Mouse (Mus musculus): ENCODE data around the gene Prss33. TPM values are rescaled to one million over a fixed set of nuclear protein-coding genes. Genes with fewer than 3 reads are reported as not detected.
A peak's percentile ranks its signal among the peaks of the same experiment; 100 is the strongest.
"Not testable (repeated sequence)": the region's sequence is repeated elsewhere in the genome, so short reads cannot be mapped to it uniquely, and the experiment has no call there.

The Prss33 gene
- total RNA-seq (2021) = under 1 TPM; 0.34 to 0.48 TPM

GRCm38 (mm10) chr17:23836006-23836575 lies at the start of gene Prss33:
Prss33 (minus strand) TSS chr17:23836056.
- intact Hi-C loops (cut with DNase I) = no loop called here
- DNase-seq = no peak

DNA sequence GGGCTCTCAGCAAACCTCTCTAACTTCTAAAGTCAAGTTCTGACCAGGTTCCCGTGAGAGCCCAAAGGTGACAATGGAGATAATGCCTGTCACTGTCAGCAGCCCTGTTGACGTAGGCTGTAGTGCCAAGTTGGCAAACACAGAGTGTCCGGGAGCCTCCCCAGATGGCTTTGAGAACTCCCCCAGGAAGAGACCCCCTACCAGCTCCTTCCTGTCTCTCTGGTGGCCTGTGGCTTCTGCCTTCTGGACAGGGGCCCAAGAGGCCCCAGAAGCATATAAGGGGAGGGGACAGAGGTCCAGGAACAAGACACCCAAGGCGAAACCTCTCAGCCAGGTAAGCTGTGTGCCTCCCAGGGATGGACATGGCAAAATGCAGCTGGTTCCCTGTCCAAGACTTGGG lies 44.7 kb upstream of the Prss33 start, which contains the start of the genes Dcpp1 and Dcpp2:
Gene Dcpp1 (plus strand): TSS at position 301 of the 400 bp plus-strand sequence.
Gene Dcpp2 (plus strand): TSS at position 305 of the 400 bp plus-strand sequence.
- DNase-seq; intact Hi-C loops (cut with DNase I): not testable (repeated sequence)

GRCm38 (mm10) chr17:23877166-23877565 lies 41.3 kb upstream of the Prss33 start:
- intact Hi-C loops (cut with DNase I) = no loop called here

GRCm38 (mm10) chr17:23876741-23877140 lies 40.9 kb upstream of the Prss33 start:
- intact Hi-C loops (cut with DNase I) = no loop called here
- peak; percentile 28 for DNase-seq

More at GRCm38 (mm10) chr17:23877166-23877565, 41.3 kb upstream of the Prss33 start:
- DNase-seq = peak; percentile 23

DNA sequence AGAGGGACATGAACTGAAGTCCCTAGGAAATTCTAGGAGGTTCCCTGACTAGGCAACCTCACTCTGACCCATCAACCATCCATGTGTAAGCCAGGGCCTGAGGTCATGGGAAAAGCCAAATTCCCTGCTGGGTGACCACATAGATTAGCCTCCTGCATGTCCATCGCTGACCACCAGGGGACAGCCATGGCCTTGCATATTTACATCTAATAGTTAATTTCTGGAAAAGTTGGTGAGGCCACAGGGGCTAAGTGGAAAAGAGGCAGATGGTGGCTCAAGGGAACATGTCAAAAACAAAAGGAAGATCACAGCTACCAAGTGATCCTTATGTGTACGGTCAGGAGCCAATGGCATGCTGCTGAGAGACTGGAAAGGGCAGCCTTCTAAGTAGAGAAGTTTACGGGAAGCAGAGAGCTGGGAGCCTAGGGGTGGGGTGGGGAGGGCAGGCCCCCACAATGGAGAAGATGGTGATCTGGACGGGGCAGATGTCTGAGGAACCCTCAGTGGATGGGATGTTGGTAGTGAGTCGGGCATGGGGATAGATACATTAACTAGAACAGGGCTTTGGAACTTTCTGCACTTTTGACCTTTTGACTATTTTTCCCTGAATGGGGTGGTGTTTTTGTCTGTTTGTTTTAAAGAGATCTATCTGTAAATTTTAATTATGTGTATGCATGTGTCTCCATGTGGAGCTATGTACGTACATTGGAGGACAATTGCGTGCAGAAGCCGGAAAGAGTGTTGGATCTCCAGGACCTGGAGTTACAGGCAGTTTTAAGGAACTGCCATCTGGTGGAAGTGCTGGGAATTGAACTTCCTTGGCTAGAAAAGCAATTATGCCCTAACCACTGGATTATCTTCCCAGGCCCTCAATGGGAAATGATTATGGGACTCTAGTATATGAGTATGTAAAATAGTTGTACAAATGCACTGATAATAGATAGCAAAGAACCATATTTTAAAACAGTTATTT lies 38.3 kb upstream of the Prss33 start:
- intact Hi-C loops (cut with DNase I) = no loop called here
- peak; percentile 59 for DNase-seq

- intact Hi-C loops (cut with DNase I) = no loop called here
- no peak for DNase-seq
These were observed 32.7 kb upstream of the Prss33 start for GRCm38 (mm10) chr17:23868513-23868912.

- intact Hi-C loops (cut with DNase I) = no loop called here
- DNase-seq = no peak
These were observed 31.9 kb upstream of the Prss33 start, which contains the start of gene Prss21 for GRCm38 (mm10) chr17:23867756-23868155. Prss21 (plus strand) TSS chr17:23868056.

DNA sequence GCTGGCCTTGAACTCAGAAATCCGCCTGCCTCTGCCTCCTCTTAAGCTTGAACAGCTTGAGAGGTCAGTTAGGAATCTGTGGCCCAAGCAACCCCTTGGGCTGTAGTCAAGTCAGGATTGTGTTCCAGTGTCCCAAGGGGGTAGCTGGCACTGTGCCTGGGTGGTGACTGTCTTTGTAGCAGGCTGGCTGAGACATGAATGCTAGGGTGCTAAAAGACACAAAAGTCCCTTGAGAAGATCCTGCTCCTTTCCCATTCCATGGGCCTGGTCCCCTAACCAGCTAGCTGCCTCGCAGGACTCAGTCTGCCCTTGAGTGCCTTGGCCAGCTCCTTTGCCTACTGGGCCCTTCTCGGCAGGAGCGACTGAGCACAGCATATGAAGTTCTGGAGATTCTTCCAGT lies 27.1 kb upstream of the Prss33 start:
- no peak for DNase-seq
- intact Hi-C loops (cut with DNase I) = no loop called here

- no peak for DNase-seq
These were observed 22.1 kb upstream of the Prss33 start for GRCm38 (mm10) chr17:23857913-23858312.

GRCm38 (mm10) chr17:23857193-23857592 lies 21.3 kb upstream of the Prss33 start:
- intact Hi-C loops (cut with DNase I) = no loop called here

More at GRCm38 (mm10) chr17:23857913-23858312, 22.1 kb upstream of the Prss33 start:
- intact Hi-C loops (cut with DNase I) = no loop called here

GRCm38 (mm10) chr17:23854229-23854765 lies 18.4 kb upstream of the Prss33 start:
- intact Hi-C loops (cut with DNase I) = loop anchor here (5.0 kb wide), 1 partner anchor 108 kb away; no protein-coding TSS in a partner anchor
- no peak for DNase-seq

More at GRCm38 (mm10) chr17:23857193-23857592, 21.3 kb upstream of the Prss33 start:
- no peak for DNase-seq

DNA sequence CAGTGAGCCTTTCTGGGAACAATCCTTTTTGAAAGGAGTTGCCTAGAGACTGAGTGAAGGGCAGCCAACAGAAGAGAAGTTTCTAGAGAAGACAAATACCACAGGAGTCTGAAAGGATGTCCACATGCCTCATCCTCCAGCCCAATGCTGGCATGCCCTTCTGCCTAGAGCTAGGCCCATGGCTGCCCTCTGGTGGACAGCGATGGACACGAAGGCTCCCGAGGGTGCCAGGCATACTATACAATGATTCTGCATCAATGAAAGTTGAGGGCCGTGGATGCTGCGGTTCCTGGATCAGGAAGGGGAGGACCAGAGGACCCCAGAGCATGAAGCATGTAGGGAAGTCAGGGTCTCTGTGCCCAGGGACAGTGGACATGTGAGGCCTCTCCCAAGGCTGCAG lies 17.4 kb upstream of the Prss33 start:
- intact Hi-C loops (cut with DNase I) = loop anchor here (5.0 kb wide), 1 partner anchor 109 kb away; no protein-coding TSS in a partner anchor
- peak; percentile 77 for DNase-seq

DNA sequence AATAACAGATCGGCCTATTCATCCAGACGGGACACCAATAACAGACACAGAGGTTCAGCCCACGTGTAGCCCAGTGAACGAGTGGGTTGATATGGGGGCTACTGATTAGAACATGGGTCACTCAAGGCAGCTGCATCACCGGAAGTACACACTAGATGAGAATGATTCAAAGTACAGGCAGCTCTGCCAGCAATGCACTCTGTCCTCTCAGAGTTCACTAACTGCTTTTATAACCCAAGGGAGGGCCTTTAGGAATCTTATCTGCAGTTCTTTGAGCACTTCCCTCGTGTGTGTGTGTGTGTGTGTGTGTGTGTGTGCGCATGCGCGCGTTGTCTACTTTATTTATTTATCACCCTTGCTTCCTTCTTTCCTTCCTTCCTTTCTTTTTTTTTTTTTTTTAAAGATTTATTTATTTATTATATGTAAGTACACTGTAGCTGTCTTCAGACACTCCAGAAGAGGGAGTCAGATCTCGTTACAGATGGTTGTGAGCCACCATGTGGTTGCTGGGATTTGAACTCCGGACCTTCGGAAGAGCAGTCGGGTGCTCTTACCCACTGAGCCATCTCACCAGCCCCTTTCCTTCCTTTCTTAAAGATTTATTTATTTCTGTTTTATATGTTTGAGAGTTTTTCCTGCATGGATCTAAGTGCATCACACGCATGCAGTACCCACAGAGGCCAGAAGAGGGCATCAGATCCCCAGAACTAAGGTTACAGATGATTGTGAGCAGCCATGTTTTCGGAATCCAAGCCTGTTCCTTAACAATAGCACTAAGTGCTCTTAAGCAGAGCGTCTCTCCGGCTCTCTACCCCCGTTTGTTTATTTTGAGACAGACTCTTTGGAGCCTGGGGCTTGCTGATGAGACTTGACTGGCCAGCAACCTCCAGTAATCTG lies 15.2 kb upstream of the Prss33 start:
- peak; percentile 69 for DNase-seq
- intact Hi-C loops (cut with DNase I) = loop anchor here (5.0 kb wide), 1 partner anchor 111 kb away; no protein-coding TSS in a partner anchor

DNA sequence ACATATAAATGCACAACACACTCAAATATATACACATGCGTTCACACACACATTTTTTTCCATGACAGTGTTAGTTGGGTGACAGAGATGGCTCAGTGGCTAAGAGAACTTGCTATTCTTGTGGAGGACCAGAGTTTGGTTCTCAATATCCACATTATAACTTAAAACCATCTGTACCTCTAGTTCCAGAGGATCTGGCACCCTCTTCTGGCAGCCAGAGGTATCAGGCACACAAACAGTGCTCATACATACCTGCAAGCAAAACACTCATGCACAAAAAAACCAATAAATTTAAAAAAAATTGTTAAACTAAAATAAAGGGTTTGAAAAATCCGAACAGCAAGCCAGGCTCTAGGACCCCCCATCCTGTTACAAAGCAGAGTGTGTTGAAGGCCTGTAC lies 14.2 kb upstream of the Prss33 start:
- intact Hi-C loops (cut with DNase I) = loop anchor here (5.0 kb wide), 1 partner anchor 112 kb away; no protein-coding TSS in a partner anchor
- DNase-seq = no peak

DNA sequence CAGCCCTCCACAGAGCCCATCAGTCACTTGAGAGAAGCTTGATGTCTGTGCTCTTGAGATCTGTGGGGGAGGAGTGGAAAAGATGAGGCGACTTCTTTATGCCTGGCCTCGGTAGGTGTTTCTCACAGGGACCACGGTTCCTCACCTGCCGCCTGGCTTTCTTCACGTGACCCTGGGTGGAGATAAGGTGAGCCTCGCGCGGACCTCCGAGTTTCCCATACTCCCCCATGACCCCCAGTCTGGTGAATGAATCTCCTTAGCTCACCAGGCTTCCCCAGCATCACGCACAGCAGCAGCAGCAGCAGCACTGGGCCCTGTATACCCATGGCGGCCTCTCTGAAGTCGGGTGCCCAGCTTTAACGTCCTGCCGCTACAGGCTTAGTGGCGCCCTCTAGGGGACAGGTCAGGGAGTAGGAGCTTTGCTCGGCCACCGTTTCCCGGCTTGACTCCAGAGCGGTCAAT lies 8.0 kb upstream of the Prss33 start, which contains the start of the genes Prss32 and Prss41:
Gene Prss32 (plus strand): TSS at position 44 of the 462 bp plus-strand sequence.
Gene Prss41 (minus strand): TSS at position 361 of the 462 bp plus-strand sequence.
- peak; percentile 59 for DNase-seq
- intact Hi-C loops (cut with DNase I) = no loop called here

DNA sequence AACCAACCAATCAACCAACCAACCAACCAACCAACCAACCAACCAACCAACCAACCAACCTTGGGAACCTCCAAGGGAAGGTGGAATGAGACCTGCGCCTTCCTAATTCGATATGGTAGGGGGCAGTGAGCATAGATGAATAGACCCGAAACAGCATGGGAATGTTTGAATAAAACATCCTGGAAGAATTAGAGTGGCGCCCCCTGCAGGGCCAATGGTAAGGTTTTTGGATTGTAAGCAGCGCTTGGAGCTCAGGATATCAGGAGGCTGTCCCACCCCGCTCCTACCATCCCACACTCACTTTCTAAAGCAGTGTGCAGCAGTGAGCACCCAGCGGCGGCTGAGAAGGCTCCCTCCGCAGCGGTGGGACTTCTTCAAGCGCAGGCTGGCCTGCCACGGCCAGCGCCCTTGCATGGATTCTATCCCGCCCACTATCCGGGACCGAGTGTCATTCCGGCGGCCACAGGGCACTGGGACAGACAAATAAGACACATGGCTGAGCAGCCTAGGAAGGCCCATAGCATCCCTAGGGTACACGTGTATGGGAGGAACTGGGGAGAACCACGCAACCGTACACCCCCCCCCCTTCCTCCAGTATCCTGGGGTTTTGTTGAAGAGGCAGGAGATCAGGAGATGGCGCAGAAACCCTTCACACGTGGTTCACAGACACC lies 7.4 kb upstream of the Prss33 start:
- intact Hi-C loops (cut with DNase I) = no loop called here
- no peak for DNase-seq

- peak; percentile 58 for DNase-seq
- intact Hi-C loops (cut with DNase I) = no loop called here
These were observed 5.3 kb upstream of the Prss33 start for GRCm38 (mm10) chr17:23841145-23841544.

DNA sequence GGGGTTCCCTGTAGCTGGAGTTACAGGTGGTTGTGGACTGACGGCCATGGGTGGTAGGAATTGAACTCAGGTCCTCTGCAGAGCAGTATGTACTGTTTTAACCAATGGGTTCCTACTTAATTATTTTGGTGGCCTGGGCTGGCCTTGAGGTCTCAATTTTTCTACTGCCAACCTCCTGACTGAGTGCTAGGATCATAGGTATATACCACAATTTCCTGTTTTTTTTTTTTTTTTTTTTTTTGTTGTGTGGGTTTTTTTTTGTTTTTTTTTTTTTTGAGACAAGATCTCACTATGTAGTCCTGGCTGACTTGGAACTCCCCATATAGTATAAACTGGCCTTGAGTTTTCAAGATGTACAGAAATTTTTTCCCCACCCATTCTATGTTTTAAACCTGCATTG lies 4.7 kb downstream of the Prss33 start:
- intact Hi-C loops (cut with DNase I) = no loop called here
- no peak for DNase-seq

GRCm38 (mm10) chr17:23829064-23829619 lies 6.7 kb downstream of the Prss33 start, which contains the start of gene Elob:
Elob (minus strand) TSS chr17:23829136.
- peak; percentile 90 for DNase-seq
- intact Hi-C loops (cut with DNase I) = no loop called here
